Comparison of ENCODE assay signal across 10 mouse cellular contexts in genomic region chr16:12076270-12076669, GRCm38 (mm10).
DNase-seq lines count a peak whose midpoint lies in the region; ATAC-seq lines count a peak whose summit lies in the region.
"Had no signal": no experiment of that assay in that cellular context is flagged by ENCODE, and none has a peak within 500 bp of the region (broad histone marks: within the 10 kb centered on the region; RNA-seq: fewer than 3 reads in every experiment).

No protein-coding gene starts in this region.

- whole genome bisulfite sequencing in neural tube, embryonic 14.5 days: 70% methylated on average over 3 of the region's 3 CpGs

- DNase-seq in gastrocnemius, postnatal 10 days: peak; percentile 8
- no peak for DNase-seq in gastrocnemius, postnatal 25 days
- DNase-seq in neural tube, embryonic 10.5 days (ENCODE audit: extremely low spot score, low spot score): no peak
- peak; percentile 55 to 66 for DNase-seq in kidney, postnatal 4 days
- peak; percentile 32 for DNase-seq in right cerebral cortex, postnatal 4 days
- DNase-seq in embryo, embryonic 11 days: no peak

- no peaks in the 10 kb centered on the region for H3K4me1 ChIP-seq in neural tube, embryonic 14.5 days (ENCODE audit: control insufficient read depth, insufficient read depth, low read length)

- no peak overlapping the region for H3K27ac ChIP-seq in neural tube, embryonic 14.5 days (ENCODE audit: low read depth, low read length)
- H3K27ac ChIP-seq: heart, embryonic 13.5 days had no signal

- ATAC-seq in neural tube, embryonic 14.5 days (ENCODE audit: low read depth): peak; percentile 46; the same call in 1 of the 2 replicates
- no peak for ATAC-seq in inflammation-experienced regulatory T-cells, adult 6 months
- ATAC-seq: CD4-positive, CD25-positive, alpha-beta regulatory T cell, adult 4 months had no signal

- no peak overlapping the region for H3K9ac ChIP-seq in neural tube, embryonic 14.5 days (replicated peaks; ENCODE audit: low read depth, low read length)
- H3K9ac ChIP-seq: heart, embryonic 13.5 days had no signal

- no peaks in the 10 kb centered on the region for H3K27me3 ChIP-seq in neural tube, embryonic 14.5 days (ENCODE audit: control insufficient read depth, insufficient read depth, low read length)
- H3K27me3 ChIP-seq: heart, embryonic 13.5 days had no signal

- H3K4me2 ChIP-seq in neural tube, embryonic 14.5 days (ENCODE audit: low read depth, low read length): no peak overlapping the region
- H3K4me2 ChIP-seq: heart, embryonic 13.5 days had no signal

- no peaks in the 10 kb centered on the region for H3K36me3 ChIP-seq in neural tube, embryonic 14.5 days (ENCODE audit: control insufficient read depth, insufficient read depth, low read length)
- H3K36me3 ChIP-seq: heart, embryonic 13.5 days had no signal

- H3K4me3 ChIP-seq in neural tube, embryonic 14.5 days (ENCODE audit: low read depth, low read length): no peak overlapping the region
- H3K4me3 ChIP-seq: heart, embryonic 13.5 days had no signal

- H3K9me3 ChIP-seq in neural tube, embryonic 14.5 days (ENCODE audit: control insufficient read depth, low read length): no peaks in the 10 kb centered on the region
- H3K9me3 ChIP-seq: heart, embryonic 13.5 days had no signal

Comparison
In these comparisons a context has a peak if more than half of its experiments do, and no peak if none do; other contexts are left out.
1. DNase-seq: peak in gastrocnemius, postnatal 10 days (single experiment), kidney, postnatal 4 days (2 of 2) and right cerebral cortex, postnatal 4 days (single experiment); none in gastrocnemius, postnatal 25 days (single experiment), neural tube, embryonic 10.5 days (single experiment) and embryo, embryonic 11 days (single experiment).